Mouse (Mus musculus) lung, embryonic 14.5 days (tissue): ENCODE measurements around the gene Fbxo28. TPM values are rescaled to one million over a fixed set of nuclear protein-coding genes. Genes with fewer than 3 reads are reported as not detected.

Experiments
- ATAC-seq: fragments of 200-750 bp; cut with Nextera tagmentation; 2 replicates; pipeline ENCODE4 v1.8.0; 2017; ENCODE audit warnings: mild to moderate bottlenecking, moderate TSS enrichment, moderate library complexity; ENCODE audit not compliant: insufficient read depth
- DNase-seq: peaks from one replicate; pipeline ENCODE4 v3.0.0-alpha.2; 2015
- H3K27ac ChIP-seq: fragments of 300-500 bp; sonication (generic); 2 replicates; pipeline ENCODE4 v1.5.1; 2014; ENCODE audit warnings: low read depth, mild to moderate bottlenecking, moderate library complexity
- H3K27me3 ChIP-seq: fragments of 300-500 bp; sonication (generic); 2 replicates; pipeline ENCODE4 v1.6.1; 2014; ENCODE audit warnings: low read length, control low read depth; ENCODE audit not compliant: insufficient read depth
- H3K36me3 ChIP-seq: fragments of 300-500 bp; sonication (generic); 2 replicates; pipeline ENCODE4 v1.6.1; 2014; ENCODE audit warnings: control low read depth; ENCODE audit not compliant: insufficient read depth
- H3K4me1 ChIP-seq: fragments of 300-500 bp; sonication (generic); 2 replicates; pipeline ENCODE4 v1.6.1; 2014; ENCODE audit warnings: antibody characterized with exemption, control low read depth; ENCODE audit not compliant: insufficient read depth
- H3K4me2 ChIP-seq: fragments of 300-500 bp; sonication (generic); 2 replicates; pipeline ENCODE4 v1.6.1; 2014; ENCODE audit warnings: mild to moderate bottlenecking
- H3K4me3 ChIP-seq: fragments of 300-500 bp; sonication (generic); 2 replicates; pipeline ENCODE4 v1.5.1; 2014; ENCODE audit warnings: low read depth, low read length
- H3K9ac ChIP-seq: fragments of 300-500 bp; sonication (generic); 2 replicates; pipeline ENCODE4 v1.6.1; 2014
- H3K9me3 ChIP-seq: fragments of 300-500 bp; sonication (generic); 2 replicates; pipeline ENCODE4 v1.6.1; 2016; ENCODE audit warnings: low read depth, low read length, control low read depth
- CTCF ChIP-seq: IDR thresholded peaks from 2 replicates; pipeline ENCODE4 v1.5.1; 2016; ENCODE audit warnings: antibody characterized with exemption, low read depth
- WGBS: fragments of 180-500 bp; shearing (Covaris S2); extraction: QIAGEN DNeasy Blood & Tissue Kit; methylation state at CpG from one replicate; pipeline ENCODE4 v1.1.7; 2014; 5-methylcytosine and 5-hydroxymethylcytosine counted together
- polyA plus RNA-seq: library from polyadenylated mRNA; unstranded; fragments of >200 nt; fragmentation: Nextera tagmentation; extraction: Ambion mirVana; gene quantifications from 2 replicates; pipeline ENCODE4 v1.2.1, GENCODE M21; 2014

Fbxo28 gene
- polyA plus RNA-seq, 1 experiment from 2014 or later = 23.1 TPM

DNA sequence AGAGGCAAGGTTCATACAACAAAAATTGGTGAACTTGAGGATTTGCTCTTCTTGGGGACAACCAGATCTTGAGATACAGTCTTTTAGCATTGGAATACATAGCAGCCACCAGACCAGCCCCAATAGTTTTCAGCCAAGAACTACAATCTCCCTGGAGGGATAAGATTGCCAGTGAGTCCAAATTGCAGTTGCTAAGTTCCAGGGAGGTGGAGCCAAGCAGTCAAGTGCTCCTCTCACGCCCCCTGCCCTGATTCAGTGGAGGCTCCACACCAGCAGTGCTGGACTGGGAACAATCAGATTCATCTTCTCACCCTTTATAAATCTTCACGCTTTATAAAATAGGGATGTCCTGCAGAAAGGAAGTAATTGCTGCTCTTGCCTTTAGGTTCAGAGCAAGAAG, 51.6 kb downstream of the Fbxo28 start:
- Histone ChIP-seq H3K27me3 (no peaks in the 10 kb centered on the region), H3K9me3 (no peaks in the 10 kb centered on the region; the same call in 1 of the 2 replicates), H3K9ac (no peak overlapping the region), H3K4me2 (no peak overlapping the region), H3K36me3 (no peaks in the 10 kb centered on the region), H3K4me3 (no peak overlapping the region), H3K27ac (no peak overlapping the region), H3K4me1 (no peaks in the 10 kb centered on the region)
- no peak for TF ChIP-seq CTCF
- 56% methylated on average over 2 of the region's 2 CpGs for WGBS
- ATAC-seq = no peak
- DNase-seq = peak; percentile 33

DNA sequence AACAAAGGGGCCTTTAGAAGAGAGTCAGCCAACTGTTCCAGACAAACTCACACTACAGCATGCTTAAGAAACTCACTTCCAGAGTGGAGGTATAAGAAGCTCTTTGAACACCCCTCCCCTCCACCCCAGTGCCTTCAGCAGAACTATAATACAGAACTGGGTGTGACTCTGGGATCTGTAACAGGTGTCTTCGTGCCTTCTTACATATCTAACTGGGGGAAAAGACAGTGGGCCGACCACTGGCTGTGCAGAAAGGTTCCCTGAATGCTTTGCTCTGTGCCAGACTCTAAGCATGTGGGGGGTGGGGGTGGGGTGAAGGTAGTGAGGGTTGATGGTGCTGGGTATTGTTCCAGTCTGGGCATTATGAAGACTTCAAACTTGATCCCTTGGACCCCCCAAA, 52.8 kb downstream of the Fbxo28 start:
- ATAC-seq = no peak
- WGBS = 56% methylated on average over 2 of the region's 2 CpGs

DNA sequence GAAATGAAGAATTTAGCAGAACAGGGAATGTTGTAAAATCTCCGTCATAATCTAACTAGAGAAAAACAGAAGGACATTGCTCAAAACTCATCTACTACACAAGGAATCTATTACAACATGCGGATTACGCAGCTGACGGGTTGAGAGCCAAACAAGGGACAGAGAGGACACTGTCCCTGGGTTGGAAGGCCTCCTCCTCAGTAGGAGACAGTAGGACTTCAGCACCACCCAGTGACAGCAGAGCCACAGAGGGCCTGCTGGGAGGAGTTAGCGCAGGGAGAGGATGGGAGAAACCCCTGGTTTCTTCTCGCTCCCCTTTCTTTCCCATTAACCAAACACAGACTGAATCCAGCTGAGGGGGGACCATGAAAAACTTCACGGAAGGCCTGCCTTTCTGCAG, 53.6 kb downstream of the Fbxo28 start:
- Histone ChIP-seq H3K9me3 (no peaks in the 10 kb centered on the region), H3K4me3 (no peak overlapping the region), H3K4me1 (peaks cover 8% of the 10 kb centered on the region), H3K36me3 (no peaks in the 10 kb centered on the region), H3K9ac (no peak overlapping the region), H3K27ac (no peak overlapping the region), H3K27me3 (no peaks in the 10 kb centered on the region), H3K4me2 (no peak overlapping the region)
- ATAC-seq = no peak
- 54% methylated on average over 7 of the region's 7 CpGs for WGBS
- 0 out of 2 replicates have a peak, but pooled peaks have one; percentile 7 for TF ChIP-seq CTCF
- DNase-seq = peak; percentile 33

More for the DNA sequence above, 52.8 kb downstream of the Fbxo28 start:
- DNase-seq = no peak
- Histone ChIP-seq H3K4me2 (no peak overlapping the region), H3K27me3 (no peaks in the 10 kb centered on the region), H3K36me3 (no peaks in the 10 kb centered on the region), H3K27ac (no peak overlapping the region), H3K9ac (no peak overlapping the region), H3K4me1 (peaks cover under 1% of the 10 kb centered on the region; the same call in 1 of the 2 replicates), H3K4me3 (no peak overlapping the region), H3K9me3 (no peaks in the 10 kb centered on the region)
- no peak for TF ChIP-seq CTCF

- WGBS = 89% methylated on average over 2 of the region's 2 CpGs
- ATAC-seq (no peak), DNase-seq (no peak)
- Histone ChIP-seq H3K27me3 (no peaks in the 10 kb centered on the region), H3K36me3 (peaks cover 5% of the 10 kb centered on the region; the same call in 1 of the 2 replicates), H3K4me3 (no peak overlapping the region), H3K9me3 (no peaks in the 10 kb centered on the region), H3K4me2 (no peak overlapping the region), H3K9ac (no peak overlapping the region), H3K27ac (no peak overlapping the region), H3K4me1 (peaks cover 21% of the 10 kb centered on the region)
- no peak for TF ChIP-seq CTCF
Observed at GRCm38 (mm10) chr1:182284795-182285194, 56.6 kb downstream of the Fbxo28 start.

GRCm38 (mm10) chr1:182283231-182283630, 58.2 kb downstream of the Fbxo28 start:
- Histone ChIP-seq H3K9me3 (no peaks in the 10 kb centered on the region), H3K9ac (peak overlapping the region; percentile 17; the same call in 1 of the 2 replicates), H3K27me3 (no peaks in the 10 kb centered on the region), H3K4me2 (peak overlapping the region; percentile 82), H3K4me3 (peak overlapping the region; percentile 80), H3K27ac (no peak overlapping the region; the same call in 1 of the 2 replicates), H3K36me3 (peaks cover 16% of the 10 kb centered on the region), H3K4me1 (peaks cover 21% of the 10 kb centered on the region)
- ATAC-seq (peak; percentile 24; the same call in 1 of the 2 replicates), DNase-seq (peak; percentile 17)
- 37% methylated on average over 7 of the region's 7 CpGs for WGBS
- no peak for TF ChIP-seq CTCF

GRCm38 (mm10) chr1:182282091-182283075, 59.0 kb downstream of the Fbxo28 start, which contains the start of gene Degs1:
Gene Degs1 (minus strand): TSS chr1:182282804.
- TF ChIP-seq CTCF = no peak
- ATAC-seq (peak; percentile 92), DNase-seq (peak; percentile 97)
- H3K27me3 ChIP-seq = no peaks in the 10 kb centered on the region
- H3K27ac ChIP-seq = peak within 1 kb of the TSS; percentile 92
- peaks cover 24% of the 10 kb centered on the region for H3K36me3 ChIP-seq
- H3K9me3 ChIP-seq = no peaks in the 10 kb centered on the region
- H3K4me1 ChIP-seq = peaks cover 21% of the 10 kb centered on the region
- peak within 1 kb of the TSS; percentile 90 for H3K9ac ChIP-seq
- under 1% methylated on average over 94 of the region's 94 CpGs for WGBS
- peak within 1 kb of the TSS; percentile 82 for H3K4me2 ChIP-seq
- peak within 1 kb of the TSS; percentile 80 for H3K4me3 ChIP-seq

GRCm38 (mm10) chr1:182281251-182281711, 60.1 kb downstream of the Fbxo28 start:
- H3K9ac ChIP-seq = peak overlapping the region; percentile 90

More at GRCm38 (mm10) chr1:182281251-182281711, 60.1 kb downstream of the Fbxo28 start:
- Histone ChIP-seq H3K27ac (no peak overlapping the region), H3K27me3 (no peaks in the 10 kb centered on the region), H3K9me3 (no peaks in the 10 kb centered on the region), H3K4me3 (peak overlapping the region; percentile 80), H3K4me2 (peak overlapping the region; percentile 82), H3K36me3 (peaks cover 35% of the 10 kb centered on the region), H3K4me1 (peaks cover 21% of the 10 kb centered on the region)
- no peak for ATAC-seq
- no peak for TF ChIP-seq CTCF
- WGBS = 9% methylated on average over 9 of the region's 9 CpGs
- peak; percentile 6 for DNase-seq
